Mouse (Mus musculus): ENCODE measurements around the gene Wdr76. TPM values are rescaled to one million over a fixed set of nuclear protein-coding genes. Genes with fewer than 3 reads are reported as not detected.
"Not testable (repeated sequence)": the region's sequence is repeated elsewhere in the genome, so short reads cannot be mapped to it uniquely, and the experiment has no call there.

The Wdr76 gene
- polyA plus RNA-seq, 1 experiment = 2.3 TPM

GRCm38 (mm10) chr2:121518711-121519110 lies 12.2 kb downstream of the Wdr76 start:
- DNase-seq (ENCODE audit: low read depth) = not testable (repeated sequence)

DNA sequence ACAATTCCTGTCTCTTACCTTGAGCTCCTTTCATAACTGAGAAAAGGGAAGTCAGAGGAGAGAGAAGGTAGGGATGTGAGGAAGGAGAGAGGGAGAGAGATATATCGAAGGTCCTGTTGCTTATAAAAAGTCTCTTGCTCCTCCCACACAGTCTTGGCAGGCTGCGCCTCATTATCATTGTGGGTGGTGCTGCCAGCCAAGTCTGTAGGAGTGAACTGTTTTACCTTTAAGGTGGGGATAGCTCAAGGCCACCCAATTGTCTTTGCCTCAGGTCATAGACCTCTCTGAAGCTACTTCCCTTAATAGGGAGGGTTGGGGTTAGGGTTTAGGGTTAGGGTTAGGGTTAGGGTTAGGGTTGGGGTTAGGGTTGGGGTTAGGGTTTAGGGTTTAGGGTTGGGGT lies 15.5 kb downstream of the Wdr76 start:
- no peak for DNase-seq (ENCODE audit: low read depth)

DNA sequence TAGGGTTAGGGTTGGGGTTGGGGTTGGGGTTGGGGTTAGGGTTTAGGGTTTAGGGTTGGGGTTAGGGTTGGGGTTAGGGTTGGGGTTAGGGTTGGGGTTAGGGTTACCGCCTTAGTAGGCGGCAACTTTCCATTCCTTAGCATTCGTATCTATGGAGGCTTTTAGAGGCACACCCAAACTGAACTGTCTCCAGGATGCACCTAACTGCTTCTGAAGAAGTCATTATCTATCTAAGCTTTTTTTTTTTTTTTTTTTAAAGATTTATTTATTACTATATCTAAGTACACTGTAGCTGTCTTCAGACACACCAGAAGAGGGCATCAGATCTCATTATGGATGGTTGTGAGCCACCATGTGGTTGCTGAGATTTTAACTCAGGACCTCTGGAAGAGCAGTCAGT lies 16.3 kb downstream of the Wdr76 start:
- DNase-seq (ENCODE audit: low read depth) = not testable (repeated sequence)

GRCm38 (mm10) chr2:121525056-121525455 lies 18.5 kb downstream of the Wdr76 start:
- no peak for DNase-seq (ENCODE audit: low read depth)

GRCm38 (mm10) chr2:121544829-121545228 lies 38.3 kb downstream of the Wdr76 start:
- no peak for DNase-seq (ENCODE audit: low read depth)

DNA sequence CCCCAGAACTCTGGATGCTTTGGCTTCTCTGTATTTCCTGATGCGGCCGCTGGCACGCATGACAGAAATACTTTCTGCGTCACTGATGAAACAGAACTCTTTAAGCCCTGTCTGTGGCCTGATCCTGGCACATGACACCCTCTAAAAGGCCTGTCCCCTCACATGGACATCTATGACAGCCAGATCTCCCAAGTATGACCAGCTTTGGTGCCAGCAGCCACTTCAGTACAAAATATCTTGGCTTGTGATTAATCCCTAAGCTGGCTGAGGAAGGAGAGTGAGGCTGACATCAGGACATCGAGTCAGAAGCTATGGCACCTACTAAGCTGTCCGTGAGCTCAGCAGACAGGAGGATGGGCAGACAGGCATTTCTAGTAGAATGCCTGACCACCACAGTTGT lies 43.1 kb downstream of the Wdr76 start:
- no peak for DNase-seq (ENCODE audit: low read depth)

- DNase-seq (ENCODE audit: low read depth) = no peak
These were observed 44.7 kb downstream of the Wdr76 start for GRCm38 (mm10) chr2:121551271-121551670.

- no peak for DNase-seq (ENCODE audit: low read depth)
These were observed 56.6 kb downstream of the Wdr76 start for GRCm38 (mm10) chr2:121563117-121563516.

DNA sequence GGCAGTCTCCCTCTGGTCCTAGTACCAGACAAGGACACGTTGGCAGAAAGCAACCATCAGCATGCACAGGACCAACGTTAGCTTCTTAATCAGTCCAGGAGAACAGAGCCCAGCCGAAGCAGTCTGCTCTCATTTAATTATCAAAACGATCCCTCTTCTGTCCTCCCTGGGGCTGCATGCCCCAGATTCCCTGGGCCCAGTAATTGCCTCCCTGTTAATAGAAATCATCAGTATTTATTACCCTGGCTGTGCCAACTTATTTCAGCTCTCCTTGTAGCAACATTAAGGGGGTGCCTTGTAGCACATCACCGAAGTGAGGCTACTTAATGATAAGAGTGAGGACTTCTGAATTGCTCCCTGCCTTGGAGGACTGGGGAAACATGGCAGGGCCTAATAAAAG lies 59.4 kb downstream of the Wdr76 start:
- DNase-seq (ENCODE audit: low read depth) = no peak

- DNase-seq (ENCODE audit: low read depth) = no peak
These were observed 63.5 kb downstream of the Wdr76 start for GRCm38 (mm10) chr2:121570049-121570448.

GRCm38 (mm10) chr2:121570999-121571655 lies 64.6 kb downstream of the Wdr76 start:
- no peak for DNase-seq (ENCODE audit: low read depth)

DNA sequence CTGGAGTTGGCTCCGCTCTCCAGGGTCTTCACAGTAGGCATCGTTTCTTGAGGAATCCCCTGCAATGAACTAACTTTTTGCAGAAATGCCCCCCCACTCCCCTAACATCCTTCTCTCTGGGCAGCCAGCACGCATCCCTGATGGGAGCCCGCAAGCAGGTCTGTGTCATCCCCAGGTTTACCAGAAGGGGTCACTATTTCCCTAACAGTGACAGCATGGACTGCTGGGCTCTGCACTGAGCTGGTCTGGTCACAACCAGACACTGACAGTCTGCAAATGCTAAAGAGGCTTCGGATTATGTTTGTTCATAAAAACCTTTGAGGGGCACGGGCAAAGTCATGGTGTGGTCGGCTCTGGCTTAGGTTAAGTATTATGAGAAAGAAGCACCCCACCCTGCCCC lies 65.3 kb downstream of the Wdr76 start:
- DNase-seq (ENCODE audit: low read depth) = no peak

DNA sequence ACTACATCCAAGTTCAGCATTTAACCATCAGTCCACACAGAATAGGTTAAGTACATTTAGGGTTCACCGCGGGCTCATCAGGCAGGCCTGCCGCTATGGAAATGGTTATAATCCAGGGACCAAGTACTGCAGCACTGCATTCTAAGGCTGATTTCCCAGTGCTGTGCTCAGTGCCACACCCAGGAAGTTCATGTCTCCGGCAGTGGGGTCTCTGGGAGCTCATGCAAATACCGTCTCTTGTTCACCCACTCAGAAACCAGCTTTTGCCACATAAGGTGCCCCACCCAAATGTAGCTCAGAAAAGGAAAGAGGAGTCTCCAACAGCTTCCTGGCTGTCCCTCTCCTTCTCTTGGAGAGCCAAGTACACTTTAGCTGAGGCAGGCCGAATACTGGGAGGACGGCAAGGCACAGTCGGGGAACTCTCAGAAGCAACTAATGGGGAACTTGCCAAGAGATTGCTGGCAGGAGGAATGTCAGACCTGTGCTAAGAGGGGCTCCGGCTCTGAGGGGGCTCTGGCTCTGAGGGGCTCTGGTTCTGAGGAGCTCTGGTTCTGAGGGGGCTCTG lies 67.6 kb downstream of the Wdr76 start:
- DNase-seq (ENCODE audit: low read depth) = no peak

GRCm38 (mm10) chr2:121575741-121576201 lies 69.2 kb downstream of the Wdr76 start:
- DNase-seq (ENCODE audit: low read depth) = no peak

GRCm38 (mm10) chr2:121582809-121583376 lies 76.4 kb downstream of the Wdr76 start:
- DNase-seq (ENCODE audit: low read depth) = no peak

- no peak for DNase-seq (ENCODE audit: low read depth)
These were observed 77.1 kb downstream of the Wdr76 start for GRCm38 (mm10) chr2:121583468-121584116.

DNA sequence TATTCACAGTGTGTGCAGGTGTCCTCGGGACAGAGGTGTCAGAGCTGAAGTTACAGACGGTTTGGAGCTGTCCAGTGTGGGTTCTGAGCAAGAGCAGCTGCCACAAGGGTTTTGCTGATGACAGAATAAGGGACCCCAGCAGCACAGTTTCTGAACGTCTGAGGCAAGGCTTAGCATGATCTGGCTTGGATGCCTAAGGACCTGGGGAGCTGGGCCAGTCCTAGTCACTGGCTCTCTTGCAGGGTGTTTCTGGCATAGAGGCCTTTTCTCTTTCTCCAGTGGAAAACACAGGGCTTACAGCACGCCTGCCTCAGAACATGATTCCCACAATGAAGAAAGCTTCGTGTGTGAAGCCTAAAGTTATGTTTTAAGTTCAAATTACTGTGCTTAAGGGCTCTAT lies 78.2 kb downstream of the Wdr76 start:
- DNase-seq (ENCODE audit: low read depth) = no peak

DNA sequence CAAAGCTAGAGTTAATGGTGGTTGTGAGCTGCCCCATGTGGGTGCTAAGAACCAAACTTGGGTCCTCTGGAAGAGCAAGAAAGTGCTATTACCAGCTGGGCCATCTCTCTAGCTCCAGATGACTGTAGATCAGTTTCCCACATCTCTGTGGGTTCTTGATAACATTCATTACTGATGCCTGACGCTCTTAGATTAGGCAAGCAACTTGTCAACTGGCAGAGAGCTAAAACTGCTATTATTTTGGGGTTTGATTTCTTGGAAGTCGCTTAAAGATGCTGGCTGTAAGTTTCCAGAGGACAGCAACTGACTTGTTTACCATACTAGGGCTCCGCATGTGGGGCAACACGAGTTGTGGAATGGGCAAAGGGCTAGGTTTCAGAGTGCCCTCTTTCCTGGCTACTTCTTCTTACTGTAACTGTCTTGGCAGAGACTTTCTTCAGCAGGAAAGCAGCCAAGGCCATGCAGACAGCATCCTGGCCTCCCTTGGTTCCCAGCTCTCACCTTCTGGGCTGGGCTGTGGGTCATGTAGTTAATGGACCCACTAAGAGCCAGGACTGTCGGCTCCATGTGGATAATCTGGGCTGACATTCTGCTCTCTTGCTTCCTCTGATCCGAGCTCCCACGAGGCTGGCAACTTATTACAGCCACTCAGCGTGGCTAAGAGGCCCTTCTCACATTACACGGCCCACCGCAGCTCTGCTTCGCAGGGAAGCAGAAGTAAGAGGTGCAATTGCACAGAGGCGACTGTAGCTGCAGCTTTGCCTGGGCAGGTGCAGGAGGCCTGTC lies 81.2 kb downstream of the Wdr76 start:
- DNase-seq (ENCODE audit: low read depth) = no peak

DNA sequence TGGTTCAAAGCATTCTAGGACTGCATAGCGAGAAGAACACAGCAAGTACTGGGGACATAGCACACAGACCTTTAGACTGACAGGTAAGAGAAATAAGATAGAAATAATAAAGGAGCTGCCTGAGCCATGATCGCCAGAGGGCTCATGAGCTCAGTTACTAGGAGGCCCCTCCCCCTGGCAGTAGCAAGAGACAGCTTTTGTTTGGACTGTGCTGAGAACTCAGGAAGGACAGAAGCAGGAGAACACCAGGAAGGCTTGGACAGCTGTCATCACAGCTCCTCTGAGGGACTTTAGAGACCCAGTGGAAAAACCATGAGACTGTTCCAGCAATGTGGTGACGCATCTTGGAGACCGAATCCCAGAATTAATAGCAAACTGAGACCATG lies 81.8 kb downstream of the Wdr76 start:
- no peak for DNase-seq (ENCODE audit: low read depth)

DNA sequence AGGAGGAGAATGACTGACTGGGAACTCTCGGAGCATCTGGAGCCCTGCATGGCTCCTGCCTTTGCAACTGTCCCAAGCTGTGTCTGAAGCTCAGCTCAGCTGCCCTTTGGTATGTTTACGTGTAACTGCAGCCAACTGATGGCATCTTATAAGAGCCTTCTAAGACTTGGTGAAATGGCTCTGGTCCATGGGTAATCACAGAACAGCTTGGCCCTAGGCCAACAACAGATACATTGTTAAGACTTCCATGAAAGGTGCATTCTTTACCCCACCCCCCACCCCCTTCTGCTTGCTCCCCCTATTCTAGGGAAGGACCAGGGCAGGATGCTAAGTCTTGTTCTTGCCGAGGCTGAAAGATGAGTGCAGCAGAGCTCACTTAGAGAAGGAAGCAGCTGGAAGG lies 87.6 kb downstream of the Wdr76 start:
- DNase-seq (ENCODE audit: low read depth) = no peak

Data from gonadal fat pad, adult 2 months (tissue).